ENCODE assay signal across 28 mouse cellular contexts in the genomic region with DNA sequence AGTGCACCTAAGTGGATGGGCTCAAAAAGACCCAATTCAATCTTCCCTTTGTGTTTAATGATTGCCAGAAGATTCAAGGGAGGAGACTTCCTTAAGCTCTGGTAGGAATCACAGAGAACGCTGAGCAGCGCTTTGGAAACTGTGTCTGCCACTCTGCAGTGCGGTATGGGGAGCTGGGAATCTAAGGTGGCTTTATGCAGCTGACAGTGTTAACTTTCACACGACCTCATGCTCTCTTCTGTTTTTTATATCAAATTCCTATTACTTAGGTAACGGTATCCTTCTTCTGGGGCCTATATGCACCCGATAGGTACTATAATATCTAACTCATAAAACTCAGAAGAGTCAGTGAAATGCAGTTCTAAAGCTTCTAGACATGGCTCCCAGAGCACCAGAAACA.
A peak's percentile ranks its signal among the peaks of the same experiment; 100 is the strongest.
DNase-seq lines count a peak whose midpoint lies in the region; ATAC-seq lines count a peak whose summit lies in the region.
"Had no signal": no experiment of that assay in that cellular context is flagged by ENCODE, and none has a peak within 500 bp of the region (broad histone marks: within the 10 kb centered on the region; RNA-seq: fewer than 3 reads in every experiment).

No protein-coding gene starts in this region.

- peak; percentile 54; the same call in 1 of the 2 replicates for ATAC-seq in limb, embryonic 13.5 days (ENCODE audit: low FRiP score, low read depth)
- no peak for ATAC-seq in erythroid progenitor cell, adult 5-6 weeks (replicated peaks; ENCODE audit: low FRiP score, poor library complexity, severe bottlenecking)
- ATAC-seq: activated CD4-positive, CD25-positive, alpha-beta regulatory T cell, adult 4 months; CD4-positive, CD25-positive, alpha-beta regulatory T cell, adult 4 months; forebrain, embryonic 13.5 days; forebrain, embryonic 15.5 days; forebrain, postnatal 0 days; Patski had no signal

- 0 out of 2 replicates have a peak overlapping the region, but pooled peaks have one; percentile 27 for H3K27ac ChIP-seq in limb, embryonic 10.5 days
- peak overlapping the region; percentile 49; the same call in 1 of the 2 replicates for H3K27ac ChIP-seq in limb, embryonic 13.5 days
- H3K27ac ChIP-seq: embryonic facial prominence, embryonic 13.5 days; embryonic facial prominence, embryonic 15.5 days; forebrain, embryonic 13.5 days; forebrain, embryonic 15.5 days had no signal

- WGBS in limb, embryonic 10.5 days = 92% methylated on average over 6 of the region's 6 CpGs
- WGBS in limb, embryonic 13.5 days = 50% methylated on average over 6 of the region's 6 CpGs

- no peaks in the 10 kb centered on the region for H3K27me3 ChIP-seq in limb, embryonic 10.5 days (ENCODE audit: low read depth, poor library complexity, severe bottlenecking)
- no peaks in the 10 kb centered on the region for H3K27me3 ChIP-seq in limb, embryonic 13.5 days
- H3K27me3 ChIP-seq: CH12.LX; embryonic facial prominence, embryonic 13.5 days; embryonic facial prominence, embryonic 15.5 days; forebrain, embryonic 13.5 days; forebrain, embryonic 15.5 days; Patski had no signal

- no peaks in the 10 kb centered on the region for H3K9me3 ChIP-seq in limb, embryonic 10.5 days (replicated peaks)
- no peaks in the 10 kb centered on the region for H3K9me3 ChIP-seq in limb, embryonic 13.5 days
- H3K9me3 ChIP-seq: embryonic facial prominence, embryonic 13.5 days; embryonic facial prominence, embryonic 15.5 days; forebrain, embryonic 13.5 days; forebrain, embryonic 15.5 days; G1E had no signal

- no peak overlapping the region for H3K4me3 ChIP-seq in limb, embryonic 10.5 days
- H3K4me3 ChIP-seq in limb, embryonic 13.5 days = no peak overlapping the region
- H3K4me3 ChIP-seq: embryonic facial prominence, embryonic 13.5 days; embryonic facial prominence, embryonic 15.5 days; erythroblast, embryonic 14.5 days; forebrain, embryonic 13.5 days; forebrain, embryonic 15.5 days had no signal

- DNase-seq in heart, adult 11 months = peak; percentile 69
- no peak for DNase-seq in heart, postnatal 14 days
- DNase-seq in limb, embryonic 10.5 days (ENCODE audit: low spot score) = no peak
- no peak for DNase-seq in kidney, adult 8-10 months
- DNase-seq in urinary bladder, postnatal 14 days (ENCODE audit: low spot score) = no peak
- DNase-seq: adrenal gland, adult 8-10 months; adrenal gland, postnatal 25 days; B cell, adult 2 months; cerebellum, adult 11 months; cerebellum, adult 18-20 months; cerebellum, adult 8-10 months; cerebellum, adult 9-11 months; cerebellum, postnatal 14 days; cerebellum, postnatal 36 days; embryo, embryonic 11 days; forebrain, postnatal 0 days had no signal

- H3K9ac ChIP-seq in limb, embryonic 13.5 days = no peak overlapping the region
- H3K9ac ChIP-seq: embryonic facial prominence, embryonic 13.5 days; embryonic facial prominence, embryonic 15.5 days; forebrain, embryonic 13.5 days; forebrain, embryonic 15.5 days; forebrain, postnatal 0 days had no signal

- no peak overlapping the region for H3K4me2 ChIP-seq in limb, embryonic 13.5 days (replicated peaks)
- H3K4me2 ChIP-seq: embryonic facial prominence, embryonic 13.5 days; embryonic facial prominence, embryonic 15.5 days; forebrain, embryonic 13.5 days; forebrain, embryonic 15.5 days had no signal

- intact Hi-C loops in heart, postnatal 14 days (cut with DNase I) = no loop called here

- H3K4me1 ChIP-seq in limb, embryonic 10.5 days = peaks cover 13% of the 10 kb centered on the region
- peaks cover 15% of the 10 kb centered on the region for H3K4me1 ChIP-seq in limb, embryonic 13.5 days
- H3K4me1 ChIP-seq: embryonic facial prominence, embryonic 15.5 days; forebrain, embryonic 13.5 days; forebrain, embryonic 15.5 days had no signal

- no peaks in the 10 kb centered on the region for H3K36me3 ChIP-seq in limb, embryonic 10.5 days
- H3K36me3 ChIP-seq in limb, embryonic 13.5 days = no peaks in the 10 kb centered on the region
- H3K36me3 ChIP-seq: embryonic facial prominence, embryonic 13.5 days; embryonic facial prominence, embryonic 15.5 days; forebrain, embryonic 15.5 days; G1E had no signal
